Mouse (Mus musculus) MEL (cell line): ENCODE measurements around the gene Osbpl3. TPM values are rescaled to one million over a fixed set of nuclear protein-coding genes. Genes with fewer than 3 reads are reported as not detected.

ENCODE experiments used
- DNase-seq: peaks from one replicate; pipeline ENCODE4 v3.0.0; 2011; ENCODE audit warnings: low read depth, low spot score
- H3K27ac ChIP-seq: 2 replicates; pipeline ENCODE4 v1.5.1; 2012; ENCODE audit warnings: low read depth, mild to moderate bottlenecking, control low read depth, low read length, moderate library complexity; ENCODE audit not compliant: control insufficient read depth
- H3K27me3 ChIP-seq, 2 experiments: fragments of 150-350 bp in 1 of 2; sonication (generic) in 1 of 2; 2 replicates each; pipeline ENCODE4 v1.6.1; 2012; ENCODE audit warnings: low read length in 2 of 2, mild to moderate bottlenecking in 2 of 2, improper control_type of control experiment in 1 of 2, moderate library complexity in 1 of 2; ENCODE audit not compliant: insufficient read depth in 2 of 2, control insufficient read depth in 1 of 2
- H3K36me3 ChIP-seq, 2 experiments: 2 replicates each; pipeline ENCODE4 v1.6.1; 2012 to 2014; ENCODE audit warnings: low read length in 2 of 2, improper control_type of control experiment in 1 of 2, inconsistent platforms in 1 of 2, mild to moderate bottlenecking in 1 of 2; ENCODE audit not compliant: insufficient read depth in 2 of 2, control insufficient read depth in 1 of 2
- H3K4me1 ChIP-seq, 2 experiments: fragments of 150-350 bp in 1 of 2; sonication (generic) in 1 of 2; 2 replicates each; pipeline ENCODE4 v1.6.1; 2012; ENCODE audit warnings: low read length in 2 of 2, improper control_type of control experiment in 1 of 2, mild to moderate bottlenecking in 1 of 2; ENCODE audit not compliant: insufficient read depth in 2 of 2, control insufficient read depth in 1 of 2
- H3K4me3 ChIP-seq, 2 experiments: fragments of 150-350 bp in 1 of 2; sonication (generic) in 1 of 2; 2 replicates each; pipeline ENCODE4 v1.5.1; 2012; ENCODE audit warnings: low read depth in 2 of 2, low read length in 2 of 2, mild to moderate bottlenecking in 2 of 2, moderate library complexity in 2 of 2, control low read depth in 1 of 2, improper control_type of control experiment in 1 of 2; ENCODE audit not compliant: control insufficient read depth in 1 of 2, insufficient read depth in 1 of 2
- H3K79me2 ChIP-seq: 2 replicates; pipeline ENCODE4 v1.6.1; 2012; ENCODE audit warnings: mild to moderate bottlenecking, low read length, moderate library complexity; ENCODE audit not compliant: control insufficient read depth, poor library complexity, insufficient read depth
- H3K9ac ChIP-seq: 2 replicates; pipeline ENCODE4 v1.6.1; 2012; ENCODE audit warnings: low read depth, mild to moderate bottlenecking, control low read depth, low read length, moderate library complexity; ENCODE audit not compliant: control insufficient read depth, poor library complexity, severe bottlenecking
- H3K9me3 ChIP-seq: fragments of 150-350 bp; sonication (generic); replicated peaks from 2 replicates; pipeline ENCODE4 v1.6.1; 2012; ENCODE audit warnings: mild to moderate bottlenecking, low read length, improper control_type of control experiment, moderate library complexity; ENCODE audit not compliant: insufficient read depth
- CHD2 ChIP-seq: IDR thresholded peaks from 2 replicates; pipeline ENCODE4 v1.6.1; 2011; ENCODE audit warnings: low read length, improper control_type of control experiment
- E2F4 ChIP-seq: IDR thresholded peaks from 2 replicates; pipeline ENCODE4 v1.6.1; 2011; ENCODE audit warnings: low read depth, low read length, improper control_type of control experiment, borderline replicate concordance
- KAT2A ChIP-seq: conservative IDR thresholded peaks from 2 replicates; pipeline ENCODE4 v1.6.1; 2012; ENCODE audit warnings: low read depth, low read length, improper control_type of control experiment, inconsistent platforms
- MAX ChIP-seq: IDR thresholded peaks from 2 replicates; pipeline ENCODE4 v1.6.1; 2011; ENCODE audit warnings: low read length, improper control_type of control experiment
- MAZ ChIP-seq: IDR thresholded peaks from 2 replicates; pipeline ENCODE4 v1.6.1; 2012; ENCODE audit warnings: low read depth, mild to moderate bottlenecking, inconsistent platforms, low read length, improper control_type of control experiment
- MYC ChIP-seq: IDR thresholded peaks from 2 replicates; pipeline ENCODE4 v1.6.1; 2011; ENCODE audit warnings: low read depth, mild to moderate bottlenecking, low read length, improper control_type of control experiment, moderate library complexity
- NELFE ChIP-seq: IDR thresholded peaks from 2 replicates; pipeline ENCODE4 v1.6.1; 2011; ENCODE audit warnings: low read depth, low read length, improper control_type of control experiment
- POLR2AphosphoS5 ChIP-seq: IDR thresholded peaks from 2 replicates; pipeline ENCODE4 v1.6.1; 2012; ENCODE audit warnings: low read depth, borderline replicate concordance, mild to moderate bottlenecking, inconsistent platforms, low read length, moderate library complexity, mixed read lengths
- SIN3A ChIP-seq: IDR thresholded peaks from 2 replicates; pipeline ENCODE4 v1.6.1; 2012; ENCODE audit warnings: low read length, improper control_type of control experiment, inconsistent platforms
- TAL1 ChIP-seq: IDR thresholded peaks from 2 replicates; pipeline ENCODE4 v1.6.1; 2012; ENCODE audit warnings: mild to moderate bottlenecking, inconsistent platforms, low read length, moderate library complexity, mixed read lengths
- TBP ChIP-seq: IDR thresholded peaks from 2 replicates; pipeline ENCODE4 v1.8.0; 2011; ENCODE audit warnings: low read depth, low read length, improper control_type of control experiment
- TCF12 ChIP-seq: IDR thresholded peaks from 2 replicates; pipeline ENCODE4 v1.6.1; 2014; ENCODE audit warnings: low read depth, mild to moderate bottlenecking, inconsistent platforms, low read length, improper control_type of control experiment, moderate library complexity
- USF1 ChIP-seq: IDR thresholded peaks from 2 replicates; pipeline ENCODE4 v1.6.1; 2014; ENCODE audit warnings: low read depth, mild to moderate bottlenecking, inconsistent platforms, low read length, improper control_type of control experiment, moderate library complexity
- USF2 ChIP-seq, 2 experiments: IDR thresholded peaks; 2 replicates each; pipeline ENCODE4 v1.6.1; 2011 to 2012; ENCODE audit warnings: improper control_type of control experiment in 2 of 2, low read length in 2 of 2, borderline replicate concordance in 1 of 2, inconsistent platforms in 1 of 2, low read depth in 1 of 2, mild to moderate bottlenecking in 1 of 2; ENCODE audit not compliant: insufficient read depth in 1 of 2
- ZKSCAN1 ChIP-seq: IDR thresholded peaks from 2 replicates; pipeline ENCODE4 v1.6.1; 2012; ENCODE audit warnings: low read depth, mild to moderate bottlenecking, inconsistent platforms, low read length, improper control_type of control experiment, moderate library complexity
- ZMIZ1 ChIP-seq: IDR thresholded peaks from 2 replicates; pipeline ENCODE4 v1.6.1; 2012; ENCODE audit warnings: low read depth, mild to moderate bottlenecking, inconsistent platforms, low read length, improper control_type of control experiment, moderate library complexity
- ZNF384 ChIP-seq: IDR thresholded peaks from 2 replicates; pipeline ENCODE4 v1.6.1; 2012; ENCODE audit warnings: low read depth, mild to moderate bottlenecking, inconsistent platforms, low read length, improper control_type of control experiment
- polyA plus RNA-seq, 2 experiments: library from polyadenylated mRNA; stranded (reverse) in 1 of 2; unstranded in 1 of 2; fragments of >175 nt in 1 of 2; fragments of >200 nt in 1 of 2; gene quantifications; 2 replicates each; pipeline versions ENCODE4 v1.2.1 to v1.2.4; 2012; ENCODE audit warnings: low replicate concordance in 2 of 2, low read depth in 1 of 2; ENCODE audit not compliant: insufficient read length in 2 of 2, insufficient read depth in 1 of 2, missing spikeins in 1 of 2
- total RNA-seq: library from RNA; depleted of rRNA; stranded (reverse); fragments of 300-350 nt; gene quantifications from 2 replicates; pipeline ENCODE4 v1.2.3, GENCODE M21; 2012

Gene Osbpl3
- total and polyA plus RNA-seq, 3 experiments = 4.9 to 5.6 TPM; not detected in 1

DNA sequence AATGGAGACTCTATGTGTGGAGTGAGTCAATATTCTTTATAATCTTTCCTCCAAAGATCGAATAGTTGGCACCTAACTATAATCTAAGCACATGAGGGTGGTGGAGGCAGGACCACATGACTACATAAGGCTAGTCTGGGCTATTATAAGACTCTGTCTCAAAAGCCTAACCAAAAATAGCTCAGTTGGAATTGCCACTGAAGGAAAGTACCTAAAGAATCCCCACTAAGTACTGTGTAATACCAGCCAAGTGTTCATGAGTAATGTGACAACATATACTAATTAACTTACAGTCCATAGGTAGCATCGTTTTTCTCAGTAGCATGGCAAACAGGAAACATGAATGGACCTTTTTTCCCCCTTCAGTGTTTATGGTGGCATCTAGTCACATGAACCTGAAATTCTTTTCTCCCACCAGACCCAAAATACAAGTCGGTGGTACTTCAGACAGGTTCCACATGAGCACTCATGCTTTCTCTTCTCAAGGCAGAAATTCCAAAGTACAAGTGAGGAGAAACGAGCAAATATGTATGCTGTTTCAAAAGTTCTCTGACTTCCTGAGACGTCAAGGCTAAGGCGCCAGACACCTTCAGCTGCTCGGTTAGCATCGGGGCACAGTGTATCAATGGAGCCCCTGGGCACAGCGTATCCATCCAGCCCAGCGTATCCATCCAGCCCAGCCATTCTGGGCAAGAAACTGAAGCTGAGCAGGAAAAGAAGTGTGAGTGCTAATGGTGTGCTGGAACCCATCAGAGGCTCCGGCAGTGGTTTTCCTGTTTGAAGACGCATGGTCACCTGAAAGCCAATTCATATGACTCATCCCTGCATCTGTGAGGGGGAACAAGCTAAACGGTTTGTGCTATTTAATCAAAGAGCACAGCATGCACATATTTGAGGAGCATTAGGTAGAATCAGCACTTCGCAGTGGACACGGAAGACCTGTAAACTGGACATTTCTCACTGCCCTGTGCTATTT lies 120.9 kb downstream of the Osbpl3 start:
- Histone ChIP-seq H3K36me3 (no peaks in the 10 kb centered on the region), H3K27ac (no peak overlapping the region), H3K4me3 (no peak overlapping the region), H3K27me3 (no peaks in the 10 kb centered on the region; a peak in 1 of 4 replicates), H3K9ac (no peak overlapping the region), H3K4me1 (no peaks in the 10 kb centered on the region), H3K9me3 (no peaks in the 10 kb centered on the region), H3K79me2 (no peaks in the 10 kb centered on the region)
- DNase-seq = no peak
- TF ChIP-seq ZKSCAN1 (no peak), ZMIZ1 (no peak), KAT2A (no peak), TCF12 (no peak), MAZ (no peak), TAL1 (no peak), ZNF384 (no peak), MAX (no peak), USF2 (IDR thresholded peaks at IDR 0.05; ENCODE audit: borderline replicate concordance in 1 of 2, insufficient read depth in 1 of 2, low read depth in 1 of 2, low read length in 2 of 2) (no peak), TBP (no peak), CHD2 (no peak), USF1 (no peak)

DNA sequence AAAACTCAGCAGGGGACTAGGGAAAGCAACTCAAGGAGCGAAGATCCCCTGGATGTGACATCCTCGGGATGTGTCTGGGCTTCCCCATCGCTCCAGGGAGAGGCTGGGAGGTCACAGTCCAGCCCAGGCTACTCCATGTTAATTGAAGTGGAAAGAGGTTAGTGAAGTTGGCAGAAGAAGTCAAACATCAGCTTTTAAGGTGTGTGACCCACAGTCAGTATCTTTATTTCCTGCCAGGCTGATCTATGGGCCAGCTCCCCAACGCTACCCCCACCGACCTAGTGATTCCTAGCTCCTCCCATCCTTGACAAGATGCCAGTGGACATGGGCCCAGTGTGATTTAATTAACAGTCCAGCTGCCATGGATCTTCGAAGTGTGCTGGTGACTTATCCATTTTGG lies 122.7 kb downstream of the Osbpl3 start:
- Histone ChIP-seq H3K4me1 (no peaks in the 10 kb centered on the region), H3K27me3 (no peaks in the 10 kb centered on the region; a peak in 1 of 4 replicates), H3K27ac (no peak overlapping the region), H3K4me3 (no peak overlapping the region), H3K9me3 (no peaks in the 10 kb centered on the region), H3K9ac (no peak overlapping the region), H3K79me2 (no peaks in the 10 kb centered on the region)
- DNase-seq = no peak
- TF ChIP-seq MYC = no peak
- no peak for TF ChIP-seq NELFE
- TF ChIP-seq E2F4 = no peak
- TF ChIP-seq SIN3A = no peak
- no peak for TF ChIP-seq TAL1
- no peak for TF ChIP-seq TBP
- TF ChIP-seq ZKSCAN1 = no peak
- no peak for TF ChIP-seq KAT2A
- TF ChIP-seq POLR2AphosphoS5 = no peak
- no peak for TF ChIP-seq ZNF384
- TF ChIP-seq, all 39 proteins: peak for 0
- H3K36me3 ChIP-seq = no peaks in the 10 kb centered on the region
